Mouse (Mus musculus) erythroblast, adult 5-6 weeks (primary cell): ENCODE data around the gene Ino80d. TPM values are rescaled to one million over a fixed set of nuclear protein-coding genes. Genes with fewer than 3 reads are reported as not detected.
"Not testable (repeated sequence)": the region's sequence is repeated elsewhere in the genome, so short reads cannot be mapped to it uniquely, and the experiment has no call there.

Experiments used
- ATAC-seq: replicated peaks from 2 replicates; pipeline ENCODE4 v1.8.0; 2016; ENCODE audit warnings: moderate number of reproducible peaks, mild to moderate bottlenecking, moderate TSS enrichment, inconsistent platforms; ENCODE audit not compliant: poor library complexity, low FRiP score, severe bottlenecking
- total RNA-seq, 2 experiments: library from RNA; stranded (forward) in 1 of 2; stranded (reverse) in 1 of 2; fragments of 150-400 nt in 1 of 2; fragments of 200-764, 138-1000 nt in 1 of 2; gene quantifications; 2 replicates each; pipeline versions ENCODE4 v1.2.3 to v1.2.4; 2015 to 2017; ENCODE audit warnings: low replicate concordance in 2 of 2

Ino80d gene
- total RNA-seq (2015; ENCODE audit: low replicate concordance) (22.5 and 28.4 TPM in 2 replicates), total RNA-seq (2017; ENCODE audit: low replicate concordance) (10.3 and 12.4 TPM in 2 replicates)

GRCm38 (mm10) chr1:63114136-63114781, at the start of gene Ino80d:
Ino80d (minus strand) TSS chr1:63114667.
- peak; percentile 93 for ATAC-seq

GRCm38 (mm10) chr1:63140231-63140630, 25.8 kb upstream of the Ino80d start:
- no peak for ATAC-seq

DNA sequence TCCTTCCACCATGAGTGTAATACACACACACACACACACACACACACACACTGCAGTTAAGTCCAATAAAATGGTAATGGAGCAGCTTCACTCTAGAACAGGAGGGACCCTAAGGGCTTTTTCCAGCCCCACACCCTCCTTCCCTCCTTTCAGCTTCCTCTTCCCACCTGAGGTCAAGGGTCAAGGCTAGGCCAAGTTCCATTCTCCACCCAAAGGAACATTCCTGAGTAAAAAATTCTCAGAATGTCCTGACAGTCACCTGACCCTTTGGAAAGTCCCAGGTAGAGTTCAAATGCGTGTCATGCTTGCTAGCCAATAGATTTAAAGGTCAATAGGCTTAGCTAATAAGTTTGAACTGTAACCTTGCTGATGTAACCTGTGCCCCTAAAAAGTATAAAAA, 24.1 kb upstream of the Ino80d start:
- ATAC-seq = not testable (repeated sequence)

GRCm38 (mm10) chr1:63137971-63138370, 23.5 kb upstream of the Ino80d start:
- no peak for ATAC-seq

DNA sequence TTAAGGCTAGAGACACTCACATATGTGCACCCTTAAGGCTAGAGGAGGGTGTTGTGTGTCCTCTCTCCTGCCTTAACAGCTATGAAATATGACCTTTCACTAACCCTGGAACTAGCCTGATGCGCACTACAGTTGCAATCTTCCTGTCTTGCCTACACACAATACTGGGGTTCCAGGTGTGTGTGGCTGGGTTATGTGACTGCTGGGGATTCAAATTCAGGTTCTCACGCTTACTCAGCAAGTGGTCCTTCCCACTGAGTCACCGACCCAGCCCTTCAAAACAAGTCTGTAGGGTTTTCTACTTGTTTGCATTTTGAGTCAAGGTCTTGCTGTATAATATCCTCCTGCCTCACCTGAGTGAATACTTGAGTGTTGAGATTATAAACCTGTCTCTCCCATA, 20.1 kb upstream of the Ino80d start:
- ATAC-seq = no peak

DNA sequence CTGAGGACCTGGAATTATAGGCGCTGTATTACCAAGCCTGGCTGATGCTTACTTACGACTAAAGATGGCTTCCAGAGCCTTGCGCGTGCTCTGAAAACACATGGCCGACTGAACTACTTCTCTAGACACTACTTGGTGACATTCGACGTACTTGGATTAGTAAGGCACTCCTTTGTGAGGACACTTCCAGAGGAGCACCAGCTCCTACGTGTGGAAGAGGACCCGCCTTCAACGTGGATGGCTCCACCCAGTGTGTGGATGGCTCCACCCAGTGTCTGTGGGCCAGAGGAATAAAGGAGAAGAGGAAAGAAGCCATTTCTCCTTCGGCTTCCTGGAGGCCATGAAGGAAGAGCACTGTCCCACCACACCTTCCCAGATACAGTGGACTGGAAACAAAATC, 17.3 kb upstream of the Ino80d start:
- no peak for ATAC-seq

DNA sequence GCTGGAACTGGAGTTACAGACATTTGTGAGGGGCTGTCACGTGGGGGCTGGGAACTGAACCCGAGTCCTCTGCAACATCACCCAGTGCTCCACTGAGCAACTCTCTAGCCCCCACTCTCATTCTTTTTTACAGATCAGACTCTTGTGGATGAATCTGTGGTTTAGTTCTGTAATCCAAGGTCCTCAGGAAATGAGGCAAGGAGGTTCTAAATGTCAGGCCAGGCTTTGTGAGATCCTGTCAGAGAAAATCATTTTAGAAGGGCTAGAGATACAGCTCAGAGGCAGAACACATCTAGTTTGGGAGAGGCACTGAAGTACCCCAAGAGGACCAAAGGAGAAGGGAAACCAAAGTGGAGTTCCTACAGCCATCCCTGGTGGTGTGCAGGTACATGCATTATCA, 16.4 kb upstream of the Ino80d start:
- ATAC-seq = no peak

DNA sequence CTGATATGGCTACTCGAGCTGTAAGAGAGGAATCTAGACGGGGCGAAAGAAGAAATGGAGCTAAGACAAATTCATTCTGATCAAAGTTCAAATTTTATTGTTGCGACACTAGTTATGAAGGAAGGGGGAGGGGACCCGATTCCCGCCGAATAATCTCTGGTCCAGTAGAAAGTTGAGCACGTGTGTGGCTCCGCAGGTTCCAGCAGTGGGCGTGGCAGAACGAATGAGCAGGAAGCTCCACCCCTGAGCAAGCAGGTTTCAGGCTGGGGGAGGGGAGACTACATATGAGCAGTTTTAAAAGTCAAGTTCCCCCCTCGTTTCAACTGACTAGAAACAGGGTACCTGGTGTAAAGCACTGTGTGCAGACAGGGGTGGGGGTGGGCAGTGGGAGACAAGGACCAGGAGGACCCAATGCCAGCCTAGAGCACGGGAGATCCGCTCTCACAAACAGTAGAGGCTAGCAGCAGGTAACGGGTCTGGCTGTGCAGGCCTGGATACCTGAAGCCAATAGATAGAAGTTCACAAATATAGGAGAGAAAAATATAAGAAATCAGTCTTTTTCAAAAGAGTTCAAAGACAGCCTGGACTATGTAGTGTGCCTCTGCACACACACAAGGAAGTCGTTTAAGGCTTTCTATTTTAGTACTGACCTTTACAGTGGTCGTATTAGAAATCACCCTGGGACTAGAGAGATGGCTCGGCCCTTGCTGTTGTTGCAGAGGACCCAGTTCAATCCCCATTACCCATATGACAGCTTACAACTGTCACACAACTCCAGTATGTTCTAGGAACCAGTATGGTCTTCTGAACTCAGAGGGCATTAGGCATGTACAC, 15.6 kb upstream of the Ino80d start:
- peak; percentile 56 for ATAC-seq

GRCm38 (mm10) chr1:63129273-63129672, 14.8 kb upstream of the Ino80d start:
- ATAC-seq = no peak

- no peak for ATAC-seq
These were observed 11.7 kb upstream of the Ino80d start for GRCm38 (mm10) chr1:63126206-63126605.

GRCm38 (mm10) chr1:63123823-63124450, 9.5 kb upstream of the Ino80d start:
- ATAC-seq = no peak

DNA sequence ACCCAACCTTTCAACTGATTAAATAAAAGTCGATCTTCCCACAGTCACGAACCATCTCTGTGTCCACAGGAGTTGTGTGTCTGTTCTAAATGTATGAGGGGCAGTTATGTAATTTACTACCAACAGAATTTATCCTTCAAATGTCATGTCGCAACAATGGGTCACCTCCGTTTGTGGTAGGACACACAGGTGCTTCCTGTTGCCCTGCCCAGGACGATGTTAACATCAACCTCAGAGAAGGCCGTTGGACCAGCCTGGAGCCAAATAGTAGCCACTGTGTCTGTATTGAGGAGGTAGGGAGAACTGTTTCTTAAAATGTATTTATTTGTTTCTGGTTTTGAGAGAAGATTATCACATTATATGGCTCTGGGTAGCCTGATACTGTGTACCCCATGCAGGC, 7.5 kb upstream of the Ino80d start:
- no peak for ATAC-seq

GRCm38 (mm10) chr1:63120382-63120781, 5.9 kb upstream of the Ino80d start:
- no peak for ATAC-seq

- no peak for ATAC-seq
These were observed 5.2 kb upstream of the Ino80d start for GRCm38 (mm10) chr1:63119675-63120074.

DNA sequence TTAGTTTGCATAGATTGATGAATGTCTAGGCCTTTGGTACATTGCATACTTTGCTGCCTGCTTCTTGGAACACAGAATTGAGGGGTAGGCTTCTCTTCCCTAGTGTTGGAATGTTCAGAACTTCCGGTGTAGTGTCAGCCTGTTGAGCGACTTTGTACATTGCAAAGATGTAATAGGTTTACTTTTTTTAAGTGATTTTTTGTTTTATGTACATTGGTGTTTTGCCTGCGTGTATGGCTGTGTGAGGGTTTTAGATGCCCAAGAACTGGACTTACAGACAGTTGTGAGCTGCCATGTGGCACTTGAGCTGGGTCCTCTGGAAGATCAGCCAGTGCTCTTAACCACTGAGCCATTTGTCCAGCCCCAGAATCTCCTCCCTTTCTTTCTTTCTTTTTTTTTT, 1.1 kb upstream of the Ino80d start:
- no peak for ATAC-seq

GRCm38 (mm10) chr1:63115096-63115495, 629 bp upstream of the Ino80d start:
- ATAC-seq = no peak

DNA sequence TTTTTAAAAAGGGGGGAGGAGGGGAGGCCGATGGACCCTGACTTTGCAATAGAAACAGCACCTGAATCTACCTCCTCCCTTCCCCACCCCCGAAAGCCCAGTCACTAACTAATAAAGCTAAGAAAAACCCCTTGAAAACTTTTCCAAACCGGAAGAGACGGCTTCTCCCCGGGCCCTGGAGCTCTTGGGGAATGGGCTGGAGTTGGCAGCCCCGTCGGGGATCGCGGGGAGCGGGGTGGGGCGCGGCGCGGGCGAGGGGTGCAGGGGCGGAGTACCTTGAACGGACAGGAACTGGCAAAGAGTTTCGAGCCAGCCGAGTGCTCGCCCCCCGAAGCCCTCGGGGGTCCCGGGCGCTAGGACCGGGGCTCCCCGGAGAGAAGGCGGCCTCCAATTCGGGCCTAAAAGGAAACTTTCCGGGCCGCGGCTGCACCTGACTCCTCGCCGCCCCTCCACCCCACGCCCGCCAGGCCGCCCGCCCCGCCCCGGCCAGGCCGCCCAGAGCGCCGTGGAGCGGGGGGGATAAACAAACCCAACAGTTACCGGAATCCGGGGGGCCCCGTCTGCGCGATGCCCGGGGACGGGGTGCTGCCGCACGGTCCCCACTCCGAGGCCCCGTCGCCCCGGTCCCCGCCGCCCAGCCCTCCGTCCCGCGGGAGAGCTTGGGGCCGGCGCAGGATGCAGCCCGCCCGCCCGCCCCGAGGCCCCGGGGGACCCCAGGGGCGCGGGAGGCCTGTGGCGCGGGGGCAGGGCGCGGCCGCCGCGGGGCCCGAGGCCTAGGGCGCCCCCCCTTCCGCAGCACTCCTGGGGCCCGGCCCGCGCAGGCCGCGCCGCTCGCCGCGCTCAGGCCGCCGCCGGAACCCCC, 962 bp downstream of the Ino80d start:
- ATAC-seq = 0 out of 2 replicates have a peak, but pooled peaks have one; percentile 21

- ATAC-seq = peak; percentile 54
These were observed 1.6 kb downstream of the Ino80d start for GRCm38 (mm10) chr1:63112865-63113261.

- no peak for ATAC-seq
These were observed 2.2 kb downstream of the Ino80d start for GRCm38 (mm10) chr1:63112151-63112864.
